Mouse (Mus musculus) liver, postnatal 0 days (tissue): ENCODE data around the gene Pyroxd2.

Experiments used
- CTCF ChIP-seq: sonication (generic); IDR thresholded peaks from 2 replicates; pipeline ENCODE4 v1.5.1; 2016; ENCODE audit warnings: antibody characterized with exemption, low read depth
- EP300 ChIP-seq: IDR thresholded peaks from 2 replicates; pipeline ENCODE4 v1.6.1; 2016; ENCODE audit warnings: antibody characterized with exemption, low read depth, mild to moderate bottlenecking

DNA sequence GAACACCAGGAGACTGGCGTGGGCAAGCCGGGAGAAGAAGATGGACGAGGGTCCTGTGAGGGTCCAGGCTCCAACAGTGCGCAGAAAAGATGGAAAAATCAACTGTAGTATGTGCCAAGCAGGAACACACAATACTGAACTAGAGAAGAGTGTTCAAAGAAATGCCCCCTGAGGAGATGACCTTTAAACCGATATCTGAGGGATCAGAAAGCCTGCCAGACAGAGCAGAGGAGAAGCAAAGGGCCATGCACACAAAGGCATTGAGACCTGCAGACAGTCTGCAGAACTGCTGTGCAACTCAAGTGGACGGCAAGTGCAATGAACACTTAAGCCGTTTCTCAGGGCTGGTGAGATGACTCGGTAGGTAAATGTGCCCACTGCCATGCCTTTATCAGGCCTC lies 14.8 kb upstream of the Pyroxd2 start:
- TF ChIP-seq CTCF (no peak), EP300 (no peak)
